Mouse (Mus musculus) forebrain, embryonic 11.5 days (tissue): ENCODE data around the gene Gli3. TPM values are rescaled to one million over a fixed set of nuclear protein-coding genes. Genes with fewer than 3 reads are reported as not detected.

Experiments used
- ATAC-seq: fragments of 200-750 bp; cut with Nextera tagmentation; replicated peaks from 2 replicates; pipeline ENCODE4 v1.8.0; 2017; ENCODE audit warnings: moderate TSS enrichment; ENCODE audit not compliant: low FRiP score
- DNase-seq: peaks from one replicate; pipeline ENCODE4 v3.0.0-alpha.2; 2017; ENCODE audit warnings: low spot score
- H3K27ac ChIP-seq: fragments of 300-500 bp; sonication (generic); 2 replicates; pipeline ENCODE4 v1.5.1; 2014; ENCODE audit warnings: low read depth, low read length
- H3K27me3 ChIP-seq: fragments of 300-500 bp; sonication (generic); 2 replicates; pipeline ENCODE4 v1.6.1; 2014; ENCODE audit warnings: mild to moderate bottlenecking, low read length, mixed read lengths; ENCODE audit not compliant: control insufficient read depth, insufficient read depth
- H3K36me3 ChIP-seq: fragments of 300-500 bp; sonication (generic); 2 replicates; pipeline ENCODE4 v1.6.1; 2014; ENCODE audit warnings: mild to moderate bottlenecking, low read length, moderate library complexity, mixed read lengths; ENCODE audit not compliant: control insufficient read depth, insufficient read depth
- H3K4me1 ChIP-seq: fragments of 300-500 bp; sonication (generic); replicated peaks from 2 replicates; pipeline ENCODE4 v1.6.1; 2014; ENCODE audit warnings: low read length, mixed read lengths; ENCODE audit not compliant: control insufficient read depth, insufficient read depth
- H3K4me2 ChIP-seq: fragments of 300-500 bp; sonication (generic); 2 replicates; pipeline ENCODE4 v1.6.1; 2014; ENCODE audit warnings: low read depth, mild to moderate bottlenecking, low read length, moderate library complexity, mixed read lengths; ENCODE audit not compliant: severe bottlenecking
- H3K4me3 ChIP-seq: fragments of 300-500 bp; sonication (generic); 2 replicates; pipeline ENCODE4 v1.5.1; 2014; ENCODE audit warnings: low read depth, low read length
- H3K9ac ChIP-seq: fragments of 300-500 bp; sonication (generic); 2 replicates; pipeline ENCODE4 v1.6.1; 2014; ENCODE audit warnings: low read length
- H3K9me3 ChIP-seq: fragments of 300-500 bp; sonication (generic); 2 replicates; pipeline ENCODE4 v1.6.1; 2016; ENCODE audit warnings: low read length, mixed read lengths; ENCODE audit not compliant: control insufficient read depth
- WGBS: fragments of 180-500 bp; shearing (Covaris S2); extraction: QIAGEN DNeasy Blood & Tissue Kit; methylation state at CpG from one replicate; pipeline ENCODE4 v1.1.7; 2014; 5-methylcytosine and 5-hydroxymethylcytosine counted together
- polyA plus RNA-seq: library from polyadenylated mRNA; unstranded; fragments of >200 nt; fragmentation: Nextera tagmentation; extraction: Ambion mirVana; gene quantifications from 2 replicates; pipeline ENCODE4 v1.2.1, GENCODE M21; 2014

Gene Gli3
- polyA plus RNA-seq, 1 experiment from 2014 or later = 67.0 TPM

DNA sequence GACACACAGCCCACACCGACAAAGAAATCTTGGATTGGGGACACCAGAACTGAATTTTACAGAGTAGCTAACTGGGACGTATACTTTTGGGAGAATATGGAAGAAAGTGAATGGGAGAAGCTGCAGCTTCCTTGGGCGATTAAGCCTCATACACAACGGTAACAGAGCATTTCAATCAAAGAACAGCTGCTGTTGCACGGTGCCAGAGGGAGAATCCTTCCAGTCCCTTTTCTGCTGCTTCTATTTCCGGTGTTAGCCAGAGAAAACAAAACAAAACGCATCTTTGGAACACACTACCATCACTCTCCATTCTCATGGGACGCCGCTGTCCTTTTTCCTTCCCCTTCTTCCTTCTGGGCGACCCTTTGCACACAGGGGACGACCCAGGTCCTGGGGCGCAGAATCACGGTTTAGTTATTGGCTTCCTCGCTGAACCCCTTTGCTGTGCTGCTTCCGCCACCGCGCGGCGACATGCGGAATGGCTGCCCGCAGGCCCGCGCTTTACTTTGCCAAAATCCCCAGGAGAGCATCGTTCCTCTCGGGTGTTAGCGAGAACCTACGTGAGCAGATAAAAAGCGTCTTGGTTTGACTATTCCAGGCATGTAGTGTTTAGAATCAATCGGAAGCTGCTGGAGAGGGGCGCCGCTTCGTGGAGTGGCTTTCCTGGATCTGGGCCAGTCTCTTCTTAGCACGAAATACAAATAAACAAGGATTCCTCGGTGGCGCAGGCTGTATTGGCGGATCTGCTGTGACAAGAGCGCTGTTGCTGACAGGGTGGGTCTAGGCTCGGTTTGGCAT, 296.0 kb downstream of the Gli3 start:
- peak; percentile 87 for ATAC-seq

GRCm38 (mm10) chr13:15759633-15760441, 296.8 kb downstream of the Gli3 start:
- no peak for DNase-seq
- H3K27ac ChIP-seq = peak overlapping the region; percentile 25; the same call in 1 of the 2 replicates
- WGBS = 16% methylated on average over 10 of the region's 10 CpGs
- peak overlapping the region; percentile 59 for H3K9ac ChIP-seq
- H3K27me3 ChIP-seq = no peaks in the 10 kb centered on the region
- peak overlapping the region; percentile 34 for H3K4me3 ChIP-seq
- H3K9me3 ChIP-seq = no peaks in the 10 kb centered on the region
- peak overlapping the region; percentile 67 for H3K4me2 ChIP-seq
- H3K36me3 ChIP-seq = no peaks in the 10 kb centered on the region
- peaks cover 8% of the 10 kb centered on the region for H3K4me1 ChIP-seq
- ATAC-seq = peak; percentile 55

More for the DNA sequence above, 296.0 kb downstream of the Gli3 start:
- Histone ChIP-seq H3K4me2 (peak overlapping the region; percentile 67), H3K9me3 (no peaks in the 10 kb centered on the region), H3K27ac (0 out of 2 replicates have a peak overlapping the region, but pooled peaks have one; percentile 25), H3K4me1 (peaks cover 8% of the 10 kb centered on the region), H3K36me3 (no peaks in the 10 kb centered on the region), H3K4me3 (peak overlapping the region; percentile 34), H3K27me3 (no peaks in the 10 kb centered on the region), H3K9ac (peak overlapping the region; percentile 59)
- WGBS = 5% methylated on average over 38 of the region's 38 CpGs
- DNase-seq = peak; percentile 93

GRCm38 (mm10) chr13:15762291-15762690, 299.3 kb downstream of the Gli3 start:
- H3K4me2 ChIP-seq = no peak overlapping the region
- no peaks in the 10 kb centered on the region for H3K27me3 ChIP-seq
- no peak overlapping the region for H3K9ac ChIP-seq
- H3K4me3 ChIP-seq = no peak overlapping the region
- H3K36me3 ChIP-seq = no peaks in the 10 kb centered on the region
- ATAC-seq = no peak
- H3K4me1 ChIP-seq = peaks cover 8% of the 10 kb centered on the region
- no peak for DNase-seq
- H3K27ac ChIP-seq = no peak overlapping the region
- WGBS = 84% methylated on average over 4 of the region's 4 CpGs
- H3K9me3 ChIP-seq = no peaks in the 10 kb centered on the region

GRCm38 (mm10) chr13:15762901-15763417, 299.9 kb downstream of the Gli3 start:
- Histone ChIP-seq H3K4me2 (no peak overlapping the region), H3K4me3 (no peak overlapping the region), H3K27ac (no peak overlapping the region), H3K36me3 (no peaks in the 10 kb centered on the region), H3K9me3 (no peaks in the 10 kb centered on the region), H3K9ac (no peak overlapping the region), H3K4me1 (peaks cover 8% of the 10 kb centered on the region), H3K27me3 (no peaks in the 10 kb centered on the region)
- WGBS = 41% methylated on average over 6 of the region's 6 CpGs
- DNase-seq (peak; percentile 74), ATAC-seq (peak; percentile 32; the same call in 1 of the 2 replicates)

GRCm38 (mm10) chr13:15777624-15778023, 314.6 kb downstream of the Gli3 start:
- H3K9ac ChIP-seq = no peak overlapping the region
- H3K4me3 ChIP-seq = no peak overlapping the region
- 86% methylated on average over 6 of the region's 6 CpGs for WGBS
- H3K36me3 ChIP-seq = no peaks in the 10 kb centered on the region
- DNase-seq = no peak
- H3K4me2 ChIP-seq = no peak overlapping the region
- no peaks in the 10 kb centered on the region for H3K9me3 ChIP-seq
- no peak overlapping the region for H3K27ac ChIP-seq
- no peak for ATAC-seq
- no peaks in the 10 kb centered on the region for H3K4me1 ChIP-seq
- H3K27me3 ChIP-seq = no peaks in the 10 kb centered on the region
